Mouse (Mus musculus) ovary, adult 10 weeks (tissue): ENCODE results near the gene Mtap. TPM values are rescaled to one million over a fixed set of nuclear protein-coding genes. Genes with fewer than 3 reads are reported as not detected.

Experiments used
- polyA plus RNA-seq: library from polyadenylated mRNA; stranded (reverse); fragments of 350-450 nt; fragmentation: Illumina TruSeq; extraction: RNeasy Lipid Tissue Mini Kit (QIAGEN cat#74804); gene quantifications from one replicate; pipeline ENCODE4 v1.2.3, GENCODE M21; 2014

Gene Mtap
- polyA plus RNA-seq, result 102 TPM

GRCm38 (mm10) chr4:89136906-89137541 lies at the start of gene Mtap:
Gene Mtap (plus strand): TSS chr4:89137122.

Other genes with a start within 250 kb of the Mtap start
- gene Cdkn2a, start 157.5 kb downstream of the Mtap start, polyA plus RNA-seq, result not detected
- 6.2 TPM for gene Cdkn2b, start 173.9 kb downstream of the Mtap start, polyA plus RNA-seq